In genomic region chr6:37686094-37686493, GRCm38 (mm10) we compare ENCODE assay signal across 16 mouse cellular contexts.
"Had no signal": no experiment of that assay in that cellular context is flagged by ENCODE, and none has a peak within 500 bp of the region (broad histone marks: within the 10 kb centered on the region; RNA-seq: fewer than 3 reads in every experiment).

No protein-coding gene starts in this region.

- H3K4me1 ChIP-seq: megakaryocyte, embryonic 14.5 days; midbrain, embryonic 15.5 days; neural tube, embryonic 12.5 days had no signal

- DNase-seq: liver, postnatal 0 days; lung, embryonic 14.5 days; lung, postnatal 10 days; lung, postnatal 36 days; retina, postnatal 1 day; right cerebral cortex, adult 18-20 months; right cerebral cortex, postnatal 25 days; right cerebral cortex, postnatal 4 days; spleen, adult 18-20 months; thymus, adult 18-20 months; thymus, postnatal 14 days; thymus, postnatal 36 days had no signal

- H3K4me3 ChIP-seq: megakaryocyte, embryonic 14.5 days; midbrain, embryonic 13.5 days; midbrain, embryonic 15.5 days; neural tube, embryonic 12.5 days had no signal

- H3K36me3 ChIP-seq: midbrain, embryonic 13.5 days; midbrain, embryonic 15.5 days; neural tube, embryonic 12.5 days had no signal

- H3K9me3 ChIP-seq: midbrain, embryonic 15.5 days had no signal

- H3K27me3 ChIP-seq: megakaryocyte, embryonic 14.5 days; midbrain, embryonic 13.5 days; midbrain, embryonic 15.5 days; neural tube, embryonic 12.5 days had no signal
